Mouse (Mus musculus) cerebellum, adult 8-10 months (tissue): Measurements from ENCODE around the gene Numa1.

Experiments
- DNase-seq: peaks from one replicate; pipeline ENCODE4 v3.0.0; 2022

Numa1 gene

DNA sequence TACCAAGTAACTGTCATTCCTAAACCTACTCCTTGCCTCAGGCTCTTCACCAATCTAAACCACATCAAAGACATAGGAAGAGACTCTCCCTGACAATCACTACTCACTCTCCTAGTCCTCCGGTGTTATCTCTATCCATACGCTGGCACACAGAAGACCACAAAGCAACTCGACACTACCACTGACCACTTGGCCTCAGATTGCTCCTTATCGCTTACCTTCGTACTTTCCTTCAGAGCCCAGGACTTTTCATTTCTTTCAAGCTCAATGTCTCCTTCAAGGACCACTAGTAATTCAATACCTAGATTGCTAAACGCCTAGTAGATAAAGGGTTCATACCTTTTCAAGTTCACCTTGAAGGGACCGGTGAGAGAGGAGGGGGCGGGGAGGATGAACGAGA lies 130.0 kb downstream of the Numa1 start:
- DNase-seq = no peak
